Mouse (Mus musculus) forebrain, embryonic 14.5 days (tissue): Measurements from ENCODE around the gene Sv2b. TPM values are rescaled to one million over a fixed set of nuclear protein-coding genes. Genes with fewer than 3 reads are reported as not detected.

ENCODE experiments used
- ATAC-seq: fragments of 200-750 bp; cut with Nextera tagmentation; 2 replicates; pipeline ENCODE4 v1.8.0; 2017; ENCODE audit warnings: mild to moderate bottlenecking, moderate library complexity
- DNase-seq: peaks from one replicate; pipeline ENCODE4 v3.0.0-alpha.2; 2015; ENCODE audit warnings: low spot score
- H3K27ac ChIP-seq: fragments of 300-500 bp; sonication (generic); 2 replicates; pipeline ENCODE4 v1.5.1; 2014; ENCODE audit warnings: low read depth, mild to moderate bottlenecking, control low read depth, low read length, moderate library complexity
- H3K27me3 ChIP-seq: fragments of 300-500 bp; sonication (generic); replicated peaks from 2 replicates; pipeline ENCODE4 v1.6.1; 2014; ENCODE audit warnings: low read length, control low read depth, mixed read lengths; ENCODE audit not compliant: control insufficient read depth, insufficient read depth
- H3K36me3 ChIP-seq: fragments of 300-500 bp; sonication (generic); 2 replicates; pipeline ENCODE4 v1.6.1; 2014; ENCODE audit warnings: low read length, control low read depth; ENCODE audit not compliant: control insufficient read depth, insufficient read depth
- H3K4me1 ChIP-seq: fragments of 300-500 bp; sonication (generic); 2 replicates; pipeline ENCODE4 v1.6.1; 2014; ENCODE audit warnings: antibody characterized with exemption, low read length, control low read depth; ENCODE audit not compliant: control insufficient read depth, insufficient read depth
- H3K4me2 ChIP-seq: fragments of 300-500 bp; sonication (generic); 2 replicates; pipeline ENCODE4 v1.6.1; 2014; ENCODE audit warnings: mild to moderate bottlenecking, control low read depth, low read length
- H3K4me3 ChIP-seq: fragments of 300-500 bp; sonication (generic); 2 replicates; pipeline ENCODE4 v1.5.1; 2014; ENCODE audit warnings: low read depth, low read length, control low read depth
- H3K9ac ChIP-seq: fragments of 300-500 bp; sonication (generic); 2 replicates; pipeline ENCODE4 v1.6.1; 2014; ENCODE audit warnings: mild to moderate bottlenecking, low read length, control low read depth, moderate library complexity
- H3K9me3 ChIP-seq: fragments of 300-500 bp; sonication (generic); replicated peaks from 2 replicates; pipeline ENCODE4 v1.6.1; 2016; ENCODE audit warnings: low read length, control low read depth, mixed read lengths; ENCODE audit not compliant: control insufficient read depth
- WGBS: fragments of 180-500 bp; shearing (Covaris S2); extraction: QIAGEN DNeasy Blood & Tissue Kit; methylation state at CpG from one replicate; pipeline ENCODE4 v1.1.7; 2014; 5-methylcytosine and 5-hydroxymethylcytosine counted together
- polyA plus RNA-seq: library from polyadenylated mRNA; unstranded; fragments of >200 nt; fragmentation: Nextera tagmentation; extraction: Ambion mirVana; gene quantifications from 2 replicates; pipeline ENCODE4 v1.2.1, GENCODE M21; 2014

Gene Sv2b
- polyA plus RNA-seq, 1 experiment from 2014 or later: 8.4 TPM

- Histone ChIP-seq H3K36me3 (no peaks in the 10 kb centered on the region), H3K9ac (no peak overlapping the region), H3K9me3 (no peaks in the 10 kb centered on the region), H3K27me3 (no peaks in the 10 kb centered on the region), H3K27ac (no peak overlapping the region), H3K4me3 (no peak overlapping the region), H3K4me2 (no peak overlapping the region), H3K4me1 (no peaks in the 10 kb centered on the region)
- 81% methylated on average over 4 of the region's 4 CpGs for WGBS
- ATAC-seq (no peak), DNase-seq (no peak)
Observed at GRCm38 (mm10) chr7:75281106-75281505, 28.0 kb downstream of the Sv2b start.

GRCm38 (mm10) chr7:75277847-75278246, 31.2 kb downstream of the Sv2b start:
- DNase-seq: no peak
- Histone ChIP-seq H3K36me3 (no peaks in the 10 kb centered on the region), H3K27me3 (no peaks in the 10 kb centered on the region), H3K4me1 (no peaks in the 10 kb centered on the region), H3K4me3 (no peak overlapping the region), H3K9ac (no peak overlapping the region), H3K27ac (no peak overlapping the region), H3K9me3 (no peaks in the 10 kb centered on the region), H3K4me2 (no peak overlapping the region)
- ATAC-seq: no peak
- 7% methylated on average over 3 of the region's 3 CpGs for WGBS

- no peak overlapping the region for H3K27ac ChIP-seq
- no peaks in the 10 kb centered on the region for H3K36me3 ChIP-seq
- no peaks in the 10 kb centered on the region for H3K4me1 ChIP-seq
- no peaks in the 10 kb centered on the region for H3K27me3 ChIP-seq
- H3K4me3 ChIP-seq: no peak overlapping the region
- H3K9ac ChIP-seq: no peak overlapping the region
- no peaks in the 10 kb centered on the region for H3K9me3 ChIP-seq
- DNase-seq: no peak
- no peak for ATAC-seq
- no peak overlapping the region for H3K4me2 ChIP-seq
Observed at GRCm38 (mm10) chr7:75276739-75277138, 32.3 kb downstream of the Sv2b start.

DNA sequence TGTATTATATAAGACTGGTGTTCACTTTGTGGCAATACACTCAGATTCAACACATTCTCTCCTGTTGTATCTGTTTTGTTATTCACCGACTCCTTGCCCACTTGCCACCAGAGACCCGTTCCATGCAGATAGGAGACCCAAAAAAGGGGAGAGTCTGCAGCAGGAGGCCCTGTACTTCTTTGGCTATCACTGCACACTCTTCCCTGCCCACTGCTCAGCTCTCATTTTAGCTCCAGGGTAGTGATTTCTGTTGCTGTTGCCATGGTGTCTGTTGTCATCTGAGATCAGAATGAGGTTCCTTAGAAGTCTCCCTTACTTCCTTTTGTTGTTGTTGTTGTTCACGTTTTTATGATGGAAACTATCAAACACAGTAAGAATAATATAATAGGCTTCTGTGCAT, 34.5 kb downstream of the Sv2b start:
- no peak for DNase-seq
- H3K9me3 ChIP-seq: no peaks in the 10 kb centered on the region
- no peak overlapping the region for H3K9ac ChIP-seq
- no peaks in the 10 kb centered on the region for H3K36me3 ChIP-seq
- WGBS: 54% methylated on average over 3 of the region's 3 CpGs
- ATAC-seq: no peak
- H3K27ac ChIP-seq: no peak overlapping the region
- H3K4me1 ChIP-seq: no peaks in the 10 kb centered on the region
- H3K4me2 ChIP-seq: no peak overlapping the region
- no peak overlapping the region for H3K4me3 ChIP-seq
- no peaks in the 10 kb centered on the region for H3K27me3 ChIP-seq

DNA sequence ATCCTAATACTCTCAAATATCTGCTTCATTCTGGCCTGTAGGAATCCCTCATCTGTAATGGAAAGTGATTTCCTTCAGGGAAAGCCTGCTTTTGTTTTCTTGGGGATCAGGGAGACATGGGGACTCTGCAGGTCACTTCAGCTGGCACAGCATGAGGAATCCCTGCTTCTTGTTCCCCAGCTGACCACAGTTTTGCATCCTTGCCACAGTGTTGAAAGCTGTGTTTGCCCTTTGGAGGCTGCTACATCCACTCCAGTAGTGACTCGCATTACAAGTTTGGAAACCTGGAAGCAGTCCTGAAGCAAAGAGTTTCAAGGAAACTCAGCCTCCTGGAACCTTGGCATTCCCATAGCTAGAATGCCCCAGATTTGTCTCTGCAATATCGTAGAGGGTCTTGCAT, 35.4 kb downstream of the Sv2b start:
- Histone ChIP-seq H3K36me3 (no peaks in the 10 kb centered on the region), H3K9me3 (no peaks in the 10 kb centered on the region), H3K4me2 (no peak overlapping the region), H3K27ac (no peak overlapping the region), H3K9ac (no peak overlapping the region), H3K27me3 (no peaks in the 10 kb centered on the region), H3K4me3 (no peak overlapping the region), H3K4me1 (no peaks in the 10 kb centered on the region)
- WGBS: 62% methylated on average over 2 of the region's 2 CpGs
- ATAC-seq: no peak
- no peak for DNase-seq

DNA sequence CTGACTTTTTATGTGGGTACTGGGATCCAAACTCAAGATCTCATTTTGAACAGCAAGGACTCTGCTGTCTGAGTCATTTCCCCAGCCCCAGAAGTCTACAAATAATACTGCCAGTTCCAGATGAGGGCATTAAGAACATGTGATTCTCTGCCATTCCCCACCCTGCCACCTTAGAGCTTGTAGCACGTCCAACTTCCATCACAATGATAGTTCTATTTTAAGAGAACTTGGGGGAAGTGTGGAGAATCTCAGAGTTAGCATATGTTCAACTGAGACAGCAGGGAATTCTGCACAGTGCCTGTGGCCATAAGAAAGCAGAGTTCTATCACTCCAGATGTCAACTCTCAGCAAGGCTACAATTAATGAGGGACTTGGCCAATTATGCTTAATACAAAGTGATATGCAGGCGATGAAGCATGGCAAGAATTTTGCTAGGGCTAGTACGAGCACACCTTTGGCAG, 37.1 kb downstream of the Sv2b start:
- WGBS: 44% methylated on average over 3 of the region's 3 CpGs
- no peaks in the 10 kb centered on the region for H3K27me3 ChIP-seq
- peak; percentile 37; the same call in 1 of the 2 replicates for ATAC-seq
- H3K27ac ChIP-seq: no peak overlapping the region
- H3K4me2 ChIP-seq: no peak overlapping the region
- H3K9me3 ChIP-seq: no peaks in the 10 kb centered on the region
- H3K36me3 ChIP-seq: no peaks in the 10 kb centered on the region
- peak; percentile 57 for DNase-seq
- no peak overlapping the region for H3K9ac ChIP-seq
- no peak overlapping the region for H3K4me3 ChIP-seq
- no peaks in the 10 kb centered on the region; the same call in 1 of the 2 replicates for H3K4me1 ChIP-seq

DNA sequence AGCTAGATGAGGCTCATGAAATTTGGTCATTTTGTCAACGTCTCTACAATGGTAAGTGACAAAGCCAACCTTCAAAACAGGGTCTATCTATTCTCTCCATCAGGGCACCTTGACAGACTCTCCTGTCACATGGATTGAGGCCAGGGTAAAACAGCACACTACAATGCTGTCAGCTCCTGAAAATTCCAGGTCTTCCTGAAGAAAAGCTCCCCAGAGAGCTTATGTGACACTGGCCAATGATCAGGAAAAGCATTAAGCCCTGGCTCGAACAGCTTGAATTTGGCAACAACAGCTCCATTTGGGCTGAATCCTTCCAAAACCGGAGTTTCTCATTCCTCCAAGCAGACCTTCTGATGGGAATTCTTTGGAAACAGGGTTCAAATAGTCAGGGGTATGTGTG, 37.8 kb downstream of the Sv2b start:
- H3K36me3 ChIP-seq: no peaks in the 10 kb centered on the region
- H3K27ac ChIP-seq: no peak overlapping the region
- H3K9me3 ChIP-seq: no peaks in the 10 kb centered on the region
- no peaks in the 10 kb centered on the region; the same call in 1 of the 2 replicates for H3K4me1 ChIP-seq
- H3K4me2 ChIP-seq: no peak overlapping the region
- DNase-seq (no peak), ATAC-seq (no peak)
- no peak overlapping the region for H3K4me3 ChIP-seq
- 89% methylated on average over 3 of the region's 3 CpGs for WGBS
- no peak overlapping the region for H3K9ac ChIP-seq
- no peaks in the 10 kb centered on the region for H3K27me3 ChIP-seq

GRCm38 (mm10) chr7:75267236-75267635, 41.8 kb downstream of the Sv2b start:
- no peak overlapping the region for H3K4me2 ChIP-seq
- no peak for DNase-seq
- no peak for ATAC-seq
- H3K4me1 ChIP-seq: no peaks in the 10 kb centered on the region; the same call in 1 of the 2 replicates
- H3K27me3 ChIP-seq: no peaks in the 10 kb centered on the region
- H3K9ac ChIP-seq: no peak overlapping the region
- WGBS: 60% methylated on average over 4 of the region's 4 CpGs
- H3K27ac ChIP-seq: no peak overlapping the region
- H3K4me3 ChIP-seq: no peak overlapping the region
- no peaks in the 10 kb centered on the region for H3K9me3 ChIP-seq
- H3K36me3 ChIP-seq: no peaks in the 10 kb centered on the region

DNA sequence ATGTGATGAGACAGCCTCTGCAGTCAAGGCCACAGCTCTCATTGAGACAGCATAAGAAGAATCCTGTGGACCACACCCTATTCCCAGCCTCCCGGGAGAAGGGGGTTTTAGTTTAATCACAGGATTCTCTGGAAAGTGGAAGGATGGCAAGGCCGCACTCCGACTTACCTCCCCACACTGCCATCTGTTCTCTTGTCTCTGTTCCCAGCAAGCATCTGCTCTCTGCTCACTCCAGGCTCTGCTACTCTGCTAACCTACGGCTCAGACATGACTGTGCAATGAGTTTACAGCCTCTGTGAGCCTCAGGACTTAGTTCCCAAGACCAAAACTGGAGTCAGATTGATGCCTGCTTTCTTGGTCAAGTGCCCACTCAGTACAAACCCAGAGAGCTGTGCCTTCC, 43.8 kb downstream of the Sv2b start:
- no peak overlapping the region for H3K4me2 ChIP-seq
- WGBS: 62% methylated on average over 4 of the region's 4 CpGs
- H3K36me3 ChIP-seq: no peaks in the 10 kb centered on the region
- H3K4me3 ChIP-seq: no peak overlapping the region
- no peaks in the 10 kb centered on the region; the same call in 1 of the 2 replicates for H3K4me1 ChIP-seq
- peak overlapping the region; percentile 40; the same call in 1 of the 2 replicates for H3K27ac ChIP-seq
- H3K9ac ChIP-seq: no peak overlapping the region
- no peaks in the 10 kb centered on the region for H3K27me3 ChIP-seq
- peak; percentile 86; the same call in 1 of the 2 replicates for ATAC-seq
- peak; percentile 65 for DNase-seq
- H3K9me3 ChIP-seq: no peaks in the 10 kb centered on the region
